Mouse (Mus musculus): Measurements from ENCODE around the gene Snx1.

The Snx1 gene

DNA sequence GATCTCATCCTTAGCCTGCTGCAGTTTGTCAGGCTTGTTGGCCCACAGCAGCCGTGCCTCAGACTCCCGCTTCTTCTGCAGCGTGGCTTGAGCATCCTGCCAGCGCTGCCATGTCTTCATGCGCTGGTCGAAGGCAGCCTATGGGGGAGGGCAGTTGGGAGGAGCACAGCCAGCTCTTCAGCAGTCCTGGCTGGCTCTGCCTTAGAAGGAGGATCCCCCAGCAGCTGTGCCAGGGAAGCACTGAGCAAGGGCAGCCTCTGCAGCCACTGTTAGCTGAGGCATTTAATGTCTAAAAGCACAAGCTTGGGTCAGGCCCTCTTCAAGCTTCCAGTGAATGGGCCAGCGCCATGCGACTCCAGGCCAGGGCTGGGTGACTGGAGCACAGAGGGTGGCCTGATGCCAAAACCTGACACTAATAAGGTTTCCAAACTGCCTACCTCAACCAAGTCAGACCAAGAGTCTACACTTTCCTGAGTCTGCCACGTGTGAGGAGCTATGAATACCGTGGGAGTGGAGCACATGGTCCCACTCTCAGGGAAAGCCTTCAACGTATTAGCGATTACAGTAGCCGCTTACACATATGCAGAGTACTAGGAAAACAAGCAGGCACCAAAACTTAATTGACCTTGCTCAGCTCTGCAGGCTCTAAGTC, 35.7 kb downstream of the Snx1 start:
- no peak for DNase-seq (ENCODE audit: low read depth, low spot score)

DNA sequence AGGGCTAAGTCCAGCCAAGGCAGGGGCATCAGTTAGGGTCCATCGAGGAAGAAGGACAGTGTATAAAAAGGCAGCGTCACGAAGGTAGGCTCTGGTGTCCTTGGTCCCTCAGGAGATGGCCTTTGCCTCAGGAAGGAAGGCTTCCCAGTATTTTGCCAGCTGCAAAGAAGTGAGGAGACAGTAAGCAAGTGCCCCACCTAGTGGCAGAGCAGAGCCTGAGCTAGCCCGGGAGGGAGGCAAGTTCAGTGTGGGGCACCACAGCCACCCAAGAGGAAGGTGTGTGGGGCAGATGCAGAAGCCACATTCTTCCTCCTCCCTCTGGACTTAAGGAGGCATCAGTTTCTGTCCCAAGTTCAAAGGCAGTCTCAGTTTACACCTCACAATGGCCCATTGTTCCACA, 38.0 kb downstream of the Snx1 start:
- peak; percentile 41 for DNase-seq (ENCODE audit: low read depth, low spot score)

DNA sequence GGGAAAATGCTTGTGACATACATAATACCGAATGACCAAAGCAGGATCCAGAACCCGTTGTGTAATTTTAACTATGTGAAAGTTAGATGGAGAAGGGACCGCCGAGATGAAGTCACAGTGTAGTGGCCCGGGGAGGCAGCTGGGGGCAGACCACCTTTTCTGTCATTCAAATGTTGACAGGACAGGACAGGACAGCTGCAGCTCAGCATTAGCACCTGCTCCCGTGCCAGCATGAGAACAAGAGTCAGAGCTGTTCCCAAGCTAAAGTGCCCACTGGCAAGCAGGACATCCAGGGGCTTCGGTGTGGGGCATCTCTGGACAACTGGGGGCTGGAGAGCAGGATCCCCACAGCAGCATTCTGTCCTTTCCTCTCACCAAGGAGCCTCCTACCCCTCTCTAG, 39.3 kb downstream of the Snx1 start:
- DNase-seq (ENCODE audit: low read depth, low spot score), result no peak

DNA sequence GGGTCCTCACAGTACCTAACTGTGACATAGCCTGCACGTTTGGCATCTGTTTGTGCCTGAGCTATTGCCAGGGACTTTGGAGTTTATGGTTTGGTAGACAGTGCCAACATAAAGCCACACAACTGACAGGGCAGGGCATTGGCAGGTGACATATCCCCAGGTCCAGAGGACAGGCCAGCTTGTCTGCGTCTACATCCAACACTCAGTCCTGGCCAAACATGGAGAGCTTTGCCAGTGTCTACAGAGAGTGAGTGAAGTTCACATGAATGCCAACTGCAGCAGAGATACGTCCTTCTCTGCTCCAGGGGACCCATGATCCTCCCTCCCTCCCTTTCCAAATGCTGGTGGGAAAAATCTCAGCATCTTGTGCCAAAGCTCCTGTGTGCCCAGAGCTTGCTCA, 42.2 kb downstream of the Snx1 start:
- no peak for DNase-seq (ENCODE audit: low read depth, low spot score)

DNA sequence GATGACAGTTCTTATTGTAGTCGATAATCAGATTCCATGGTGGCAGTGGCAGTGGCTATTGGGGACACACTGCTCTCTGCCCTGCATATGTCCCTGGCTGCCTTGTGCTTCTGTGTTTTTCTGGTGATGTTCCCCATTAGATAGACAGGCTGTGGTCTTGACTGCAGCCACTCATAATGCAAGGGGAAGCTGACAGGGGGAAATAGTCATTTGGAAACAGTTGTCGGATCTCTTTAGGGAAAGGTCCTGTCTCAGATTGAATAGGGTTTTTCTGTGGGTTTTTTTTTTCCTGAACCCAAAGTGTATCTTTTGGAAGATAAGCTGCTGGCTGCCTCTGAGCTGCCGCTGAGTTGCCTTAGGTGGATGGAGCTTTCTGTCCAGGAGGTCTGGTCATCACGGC, 44.4 kb downstream of the Snx1 start:
- DNase-seq (ENCODE audit: low read depth, low spot score), result no peak

- DNase-seq (ENCODE audit: low read depth, low spot score), result no peak
Measured at GRCm38 (mm10) chr9:66080804-66081459, 45.5 kb downstream of the Snx1 start.

DNA sequence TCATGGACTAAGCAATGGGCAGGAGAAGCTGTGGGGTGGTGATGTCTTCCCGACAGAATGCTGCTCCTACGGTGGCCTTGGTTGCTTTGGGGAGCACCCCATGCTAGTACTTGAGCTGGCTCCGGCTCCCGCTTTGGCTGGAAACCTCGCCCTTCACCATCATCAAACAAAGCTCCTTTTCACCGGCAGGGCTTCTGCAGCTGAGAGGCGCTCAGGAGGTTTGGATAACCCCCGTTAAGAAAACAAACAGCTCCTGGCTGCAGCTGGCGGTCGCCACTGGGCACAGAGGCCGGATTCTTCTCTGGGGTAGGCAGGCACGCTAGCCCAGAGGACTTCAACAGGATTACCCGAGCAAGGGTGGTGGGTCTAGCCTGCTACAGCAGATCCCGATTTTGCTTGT, 47.9 kb downstream of the Snx1 start:
- no peak for DNase-seq (ENCODE audit: low read depth, low spot score)

GRCm38 (mm10) chr9:66078072-66078471, 48.3 kb downstream of the Snx1 start:
- no peak for DNase-seq (ENCODE audit: low read depth, low spot score)

DNA sequence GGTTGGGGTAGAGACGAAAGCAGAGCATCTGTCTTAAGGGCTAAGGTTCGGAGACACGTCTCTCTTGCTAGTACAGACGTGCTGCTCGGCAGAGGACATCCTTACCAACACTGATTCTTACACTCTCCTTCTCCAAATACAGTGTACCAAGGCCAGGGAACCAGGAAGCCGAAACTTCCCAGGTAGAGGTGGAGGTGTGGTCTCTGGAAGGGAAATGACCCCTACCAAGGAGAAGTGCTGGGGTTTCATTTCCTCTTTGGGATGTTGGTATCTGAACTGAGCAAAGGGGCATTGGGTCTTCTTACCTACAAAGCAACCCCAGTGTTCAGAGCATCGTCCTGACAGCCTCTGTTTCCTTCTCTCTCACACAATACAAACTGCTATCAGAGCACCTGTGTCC, 53.6 kb downstream of the Snx1 start:
- no peak for DNase-seq (ENCODE audit: low read depth, low spot score)

DNA sequence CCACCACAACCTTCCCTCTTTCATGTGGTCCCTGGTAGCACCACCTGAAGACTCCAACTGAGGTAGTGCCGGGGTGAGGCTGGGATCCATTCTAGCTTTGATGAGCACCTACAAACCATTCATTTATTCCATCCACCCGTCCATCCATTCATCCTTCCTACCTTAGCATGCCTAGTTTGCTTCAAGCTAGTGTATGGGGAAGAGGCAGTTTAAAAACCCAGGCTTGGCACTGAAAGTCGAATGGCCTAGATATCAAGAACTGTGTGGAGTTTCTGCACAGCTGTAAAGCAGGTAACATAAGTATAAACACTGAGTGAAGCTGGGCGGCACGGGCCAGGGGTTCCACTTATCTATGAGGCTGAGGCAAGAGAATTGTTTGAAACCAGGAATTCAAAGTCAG, 56.2 kb downstream of the Snx1 start:
- no peak for DNase-seq (ENCODE audit: low read depth, low spot score)

- DNase-seq (ENCODE audit: low read depth, low spot score), result peak; percentile 52
Measured at GRCm38 (mm10) chr9:66069583-66069982, 56.8 kb downstream of the Snx1 start, which contains the start of gene Snx22. TSS of gene Snx22 (minus strand) at chr9:66069719.

DNA sequence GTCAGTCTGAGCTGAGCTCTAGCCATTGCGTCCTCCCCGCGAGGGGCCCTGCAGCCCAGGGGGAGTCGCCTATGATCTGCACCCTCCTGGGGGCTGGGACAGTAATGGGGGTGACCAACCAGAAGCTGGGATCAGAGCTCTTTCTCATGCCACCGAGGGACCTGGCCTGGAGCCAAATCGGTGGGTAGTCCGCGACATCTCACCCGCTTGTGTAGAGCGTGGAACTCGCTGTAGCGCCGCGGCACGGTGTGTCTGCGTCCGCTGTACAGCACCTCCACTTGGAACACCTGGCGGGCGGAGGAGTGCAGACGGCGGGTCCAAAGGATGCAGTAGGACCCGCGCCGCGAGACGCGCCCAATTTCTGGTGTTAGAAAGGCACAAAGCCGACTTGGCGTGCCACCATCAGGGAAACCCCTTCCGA, 57.4 kb downstream of the Snx1 start:
- DNase-seq (ENCODE audit: low read depth, low spot score), result no peak

DNA sequence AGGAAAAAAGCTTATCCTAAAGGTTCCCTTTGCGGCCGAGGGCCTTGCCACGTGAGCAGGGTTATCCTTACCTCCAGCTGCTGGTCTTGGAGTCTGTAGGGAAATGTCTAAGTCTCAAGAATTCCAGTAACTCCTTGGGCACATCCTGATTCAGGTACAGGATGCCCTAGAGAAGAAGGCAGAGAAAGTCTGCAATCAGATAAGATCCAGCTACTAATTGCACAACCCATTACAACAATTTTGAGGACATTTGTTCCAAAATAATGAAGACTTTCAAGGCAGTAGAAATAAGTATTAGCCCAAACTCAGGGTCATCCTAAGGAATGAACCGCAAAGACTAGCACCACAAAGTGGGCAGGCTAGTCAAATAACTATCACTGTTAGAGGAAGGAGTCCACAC, 58.3 kb downstream of the Snx1 start:
- no peak for DNase-seq (ENCODE audit: low read depth, low spot score)

GRCm38 (mm10) chr9:66067542-66067941, 58.8 kb downstream of the Snx1 start:
- peak; percentile 42 for DNase-seq (ENCODE audit: low read depth, low spot score)

- no peak for DNase-seq (ENCODE audit: low read depth, low spot score)
Measured at GRCm38 (mm10) chr9:66066791-66067190, 59.6 kb downstream of the Snx1 start.

GRCm38 (mm10) chr9:66064316-66064715, 62.1 kb downstream of the Snx1 start:
- no peak for DNase-seq (ENCODE audit: low read depth, low spot score)

DNA sequence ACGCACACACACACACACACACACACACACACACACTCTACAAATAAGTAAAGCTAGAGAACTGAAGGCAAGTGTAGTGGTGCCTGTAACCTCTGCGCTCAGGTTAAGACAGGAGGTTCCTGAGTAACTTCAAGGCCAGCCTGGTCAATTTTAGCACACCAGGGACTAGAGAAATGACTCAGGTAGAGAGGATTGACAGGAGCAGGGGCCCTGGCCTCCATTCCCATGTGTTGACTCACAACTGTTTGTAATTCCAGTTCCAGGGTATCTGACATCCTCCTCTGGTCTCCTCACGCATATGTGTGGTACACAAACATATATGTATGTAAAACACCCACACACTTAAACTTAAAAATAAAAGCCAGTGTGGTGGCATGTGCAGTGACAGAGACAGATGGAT, 62.9 kb downstream of the Snx1 start:
- DNase-seq (ENCODE audit: low read depth, low spot score), result no peak

- no peak for DNase-seq (ENCODE audit: low read depth, low spot score)
Measured at GRCm38 (mm10) chr9:66061656-66062055, 64.7 kb downstream of the Snx1 start.

GRCm38 (mm10) chr9:66060986-66061385, 65.4 kb downstream of the Snx1 start:
- no peak for DNase-seq (ENCODE audit: low read depth, low spot score)

- no peak for DNase-seq (ENCODE audit: low read depth, low spot score)
Measured at GRCm38 (mm10) chr9:66060308-66060647, 66.1 kb downstream of the Snx1 start.

- DNase-seq (ENCODE audit: low read depth, low spot score), result peak; percentile 93
Measured at GRCm38 (mm10) chr9:66059583-66060307, 66.6 kb downstream of the Snx1 start, which contains the start of gene Ppib. TSS of gene Ppib (plus strand) at chr9:66060222.

GRCm38 (mm10) chr9:66053620-66054019, 72.8 kb downstream of the Snx1 start:
- DNase-seq (ENCODE audit: low read depth, low spot score), result no peak

DNA sequence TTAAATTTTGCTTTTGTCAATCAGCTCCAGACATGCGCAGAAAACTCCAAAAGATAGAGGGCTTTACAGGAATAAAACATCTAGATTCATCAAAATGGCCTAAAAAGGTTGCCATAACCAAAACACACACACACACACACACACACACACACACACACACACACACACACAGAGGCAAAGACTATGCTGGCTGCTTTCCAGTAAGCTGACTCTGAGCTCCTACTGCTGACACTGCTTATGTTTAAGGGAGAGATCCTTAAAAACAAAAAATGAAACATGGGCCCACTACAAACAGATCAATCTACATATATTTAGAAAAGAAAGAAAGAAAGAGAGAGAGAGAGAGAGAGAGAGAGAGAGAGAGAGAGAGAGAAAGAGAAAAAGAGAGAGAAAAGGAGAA, 73.7 kb downstream of the Snx1 start:
- no peak for DNase-seq (ENCODE audit: low read depth, low spot score)

All from skeletal muscle tissue, adult 2 months (tissue).